Mouse (Mus musculus): ENCODE results near the gene Prkg2.

The Prkg2 gene

DNA sequence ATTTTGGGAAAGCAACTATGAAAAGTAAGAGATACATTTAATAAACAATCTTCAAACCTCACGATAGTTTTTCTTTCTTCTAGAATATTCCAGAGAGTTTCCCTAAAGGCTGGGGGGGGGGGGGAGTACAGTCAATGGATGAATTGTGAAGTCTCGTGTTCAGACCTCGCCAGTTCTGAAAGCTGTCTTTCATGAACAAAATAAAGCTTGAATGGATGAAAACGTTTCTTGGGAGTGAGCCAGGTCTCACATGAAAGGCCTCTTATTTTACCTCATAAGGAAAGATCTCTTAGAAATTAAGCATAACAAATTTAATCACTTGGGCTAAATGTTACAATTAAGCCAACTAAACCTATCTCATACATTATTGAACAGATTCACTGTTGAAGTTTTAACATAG is 72.0 kb downstream of the Prkg2 start:
- Histone ChIP-seq H3K4me1 (replicated peaks; ENCODE audit: low read depth, low read length) (no peaks in the 10 kb centered on the region), H3K9me3 (ENCODE audit: low read length) (no peaks in the 10 kb centered on the region), H3K27me3 (ENCODE audit: insufficient read depth, low read length) (no peaks in the 10 kb centered on the region), H3K36me3 (ENCODE audit: insufficient read depth, low read length) (no peaks in the 10 kb centered on the region), H3K4me3 (replicated peaks; ENCODE audit: low read length) (no peak overlapping the region)
- no peak for TF ChIP-seq CTCF (conservative IDR thresholded peaks at IDR 0.05; ENCODE audit: low read length)
- no peak for TF ChIP-seq POU5F1 (IDR thresholded peaks at IDR 0.05; ENCODE audit: borderline replicate concordance, low read length)
- no peak for TF ChIP-seq NANOG (IDR thresholded peaks at IDR 0.05; ENCODE audit: borderline replicate concordance, low read length)

DNA sequence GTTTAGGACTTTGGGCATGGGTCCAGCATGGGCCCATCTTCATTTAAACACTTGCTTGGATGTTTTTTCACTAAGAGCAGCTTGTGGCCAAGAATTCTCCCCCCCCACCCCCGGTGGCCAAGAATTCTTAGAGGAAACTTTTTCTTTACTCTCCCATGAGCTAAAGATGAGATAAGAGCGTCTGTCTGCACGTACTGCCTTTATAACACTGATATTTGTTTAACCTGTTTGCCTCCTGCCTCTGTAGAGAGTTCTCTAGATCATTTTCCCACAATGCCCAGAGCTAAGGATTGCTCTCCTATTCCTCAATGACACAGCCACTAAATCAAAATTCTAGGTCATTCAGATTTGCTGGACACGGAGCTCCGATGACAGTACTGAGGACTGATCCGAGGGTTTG is 72.8 kb downstream of the Prkg2 start:
- no peaks in the 10 kb centered on the region for H3K4me1 ChIP-seq (replicated peaks; ENCODE audit: low read depth, low read length)
- TF ChIP-seq NANOG (IDR thresholded peaks at IDR 0.05; ENCODE audit: borderline replicate concordance, low read length) (no peak), POU5F1 (IDR thresholded peaks at IDR 0.05; ENCODE audit: borderline replicate concordance, low read length) (no peak), CTCF (conservative IDR thresholded peaks at IDR 0.05; ENCODE audit: low read length) (no peak)
- no peak overlapping the region for H3K4me3 ChIP-seq (replicated peaks; ENCODE audit: low read length)
- H3K27me3 ChIP-seq (ENCODE audit: insufficient read depth, low read length), result no peaks in the 10 kb centered on the region
- H3K9me3 ChIP-seq (ENCODE audit: low read length), result no peaks in the 10 kb centered on the region
- H3K36me3 ChIP-seq (ENCODE audit: insufficient read depth, low read length), result no peaks in the 10 kb centered on the region

DNA sequence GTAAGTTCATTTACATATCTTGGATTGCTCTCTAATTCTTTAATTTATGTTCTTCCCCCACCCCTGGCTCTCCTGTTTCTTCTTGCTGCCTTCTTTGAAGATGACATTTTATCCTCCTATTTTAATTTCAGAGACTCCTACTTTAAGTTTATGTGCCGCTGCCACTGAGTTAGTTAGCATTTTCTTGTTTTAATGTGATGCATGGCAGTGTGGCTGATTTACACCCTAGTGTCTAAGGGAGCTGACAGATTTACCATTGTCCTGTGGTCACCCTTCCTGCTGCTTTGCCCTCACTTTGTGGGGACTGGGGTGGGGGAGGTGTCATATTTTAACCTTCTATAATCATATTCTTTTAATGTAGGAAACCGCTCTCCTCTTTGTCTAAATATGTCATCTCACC is 74.7 kb downstream of the Prkg2 start:
- no peaks in the 10 kb centered on the region for H3K27me3 ChIP-seq (ENCODE audit: insufficient read depth, low read length)
- H3K36me3 ChIP-seq (ENCODE audit: insufficient read depth, low read length), result no peaks in the 10 kb centered on the region
- H3K4me1 ChIP-seq (replicated peaks; ENCODE audit: low read depth, low read length), result no peaks in the 10 kb centered on the region
- TF ChIP-seq NANOG (IDR thresholded peaks at IDR 0.05; ENCODE audit: borderline replicate concordance, low read length) (no peak), CTCF (conservative IDR thresholded peaks at IDR 0.05; ENCODE audit: low read length) (no peak), POU5F1 (IDR thresholded peaks at IDR 0.05; ENCODE audit: borderline replicate concordance, low read length) (no peak)
- H3K4me3 ChIP-seq (replicated peaks; ENCODE audit: low read length), result no peak overlapping the region
- no peaks in the 10 kb centered on the region for H3K9me3 ChIP-seq (ENCODE audit: low read length)

DNA sequence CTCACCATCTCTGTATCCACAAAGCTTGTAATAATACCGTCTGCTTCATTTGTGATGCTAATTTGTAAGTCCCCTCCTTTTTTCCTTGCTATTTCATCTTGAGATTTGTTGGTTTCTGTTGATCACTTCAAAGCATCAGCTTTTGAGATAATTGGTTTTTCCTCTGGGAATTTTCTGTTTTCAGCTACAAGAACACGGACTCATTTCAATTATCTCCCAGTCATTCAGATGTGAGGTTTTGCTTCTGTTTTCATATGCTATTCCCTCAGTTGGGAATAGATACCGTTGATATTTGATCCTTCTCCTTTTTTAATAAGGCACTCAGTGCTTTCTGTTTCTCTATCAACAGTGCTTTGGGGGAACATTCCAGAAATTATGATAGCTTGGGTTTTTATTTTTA is 81.6 kb downstream of the Prkg2 start:
- H3K4me1 ChIP-seq (replicated peaks; ENCODE audit: low read depth, low read length), result no peaks in the 10 kb centered on the region
- H3K4me3 ChIP-seq (replicated peaks; ENCODE audit: low read length), result no peak overlapping the region
- no peaks in the 10 kb centered on the region for H3K27me3 ChIP-seq (ENCODE audit: insufficient read depth, low read length)
- H3K36me3 ChIP-seq (ENCODE audit: insufficient read depth, low read length), result no peaks in the 10 kb centered on the region
- no peaks in the 10 kb centered on the region for H3K9me3 ChIP-seq (ENCODE audit: low read length)
- TF ChIP-seq CTCF (conservative IDR thresholded peaks at IDR 0.05; ENCODE audit: low read length), result no peak
- TF ChIP-seq NANOG (IDR thresholded peaks at IDR 0.05; ENCODE audit: borderline replicate concordance, low read length), result no peak
- no peak for TF ChIP-seq POU5F1 (IDR thresholded peaks at IDR 0.05; ENCODE audit: borderline replicate concordance, low read length)

DNA sequence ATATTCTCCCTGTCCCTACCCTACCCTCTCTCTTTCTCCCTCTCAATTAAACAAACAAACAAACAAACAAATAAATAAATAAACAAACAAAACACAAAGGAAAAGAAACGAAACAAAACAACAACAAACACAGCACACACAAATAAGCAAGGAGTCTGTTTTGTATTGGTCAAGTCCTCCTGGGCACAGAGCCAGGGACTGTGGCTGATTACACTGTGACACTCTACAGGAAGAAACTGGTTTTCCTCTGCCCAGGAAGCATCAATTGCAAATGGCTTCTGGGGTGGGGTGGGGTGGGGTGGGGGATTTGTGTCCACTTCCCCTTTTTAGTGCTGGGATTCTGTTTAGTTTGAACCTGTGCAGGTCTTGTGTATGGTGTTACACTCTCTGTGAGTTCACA is 83.8 kb downstream of the Prkg2 start:
- Histone ChIP-seq H3K27me3 (ENCODE audit: insufficient read depth, low read length) (no peaks in the 10 kb centered on the region), H3K36me3 (ENCODE audit: insufficient read depth, low read length) (no peaks in the 10 kb centered on the region), H3K9me3 (ENCODE audit: low read length) (no peaks in the 10 kb centered on the region), H3K4me3 (replicated peaks; ENCODE audit: low read length) (no peak overlapping the region), H3K4me1 (replicated peaks; ENCODE audit: low read depth, low read length) (no peaks in the 10 kb centered on the region)
- TF ChIP-seq POU5F1 (IDR thresholded peaks at IDR 0.05; ENCODE audit: borderline replicate concordance, low read length), result no peak
- TF ChIP-seq NANOG (IDR thresholded peaks at IDR 0.05; ENCODE audit: borderline replicate concordance, low read length), result no peak
- TF ChIP-seq CTCF (conservative IDR thresholded peaks at IDR 0.05; ENCODE audit: low read length), result no peak

DNA sequence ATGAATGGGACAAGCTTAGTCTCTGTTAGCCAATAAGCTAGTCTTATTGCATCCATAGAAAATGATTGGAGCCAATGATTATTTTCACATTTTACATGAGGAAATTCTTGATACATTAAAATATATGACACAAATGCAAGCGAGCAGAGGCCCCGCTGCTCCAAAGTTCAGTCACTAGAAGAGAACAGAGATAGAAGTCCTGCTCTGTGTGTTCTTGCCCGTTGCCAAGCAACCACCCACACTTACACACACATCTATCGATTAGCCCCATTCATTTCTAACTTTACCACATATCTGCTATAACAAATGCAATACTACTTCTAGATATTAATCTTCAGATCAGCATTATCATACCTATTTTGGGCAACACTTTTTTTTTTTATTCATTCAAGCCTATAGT is 85.6 kb downstream of the Prkg2 start:
- Histone ChIP-seq H3K36me3 (ENCODE audit: insufficient read depth, low read length) (no peaks in the 10 kb centered on the region), H3K27me3 (ENCODE audit: insufficient read depth, low read length) (no peaks in the 10 kb centered on the region), H3K9me3 (ENCODE audit: low read length) (no peaks in the 10 kb centered on the region), H3K4me3 (replicated peaks; ENCODE audit: low read length) (no peak overlapping the region), H3K4me1 (replicated peaks; ENCODE audit: low read depth, low read length) (no peaks in the 10 kb centered on the region)
- TF ChIP-seq CTCF (conservative IDR thresholded peaks at IDR 0.05; ENCODE audit: low read length) (no peak), NANOG (IDR thresholded peaks at IDR 0.05; ENCODE audit: borderline replicate concordance, low read length) (no peak), POU5F1 (IDR thresholded peaks at IDR 0.05; ENCODE audit: borderline replicate concordance, low read length) (no peak)

DNA sequence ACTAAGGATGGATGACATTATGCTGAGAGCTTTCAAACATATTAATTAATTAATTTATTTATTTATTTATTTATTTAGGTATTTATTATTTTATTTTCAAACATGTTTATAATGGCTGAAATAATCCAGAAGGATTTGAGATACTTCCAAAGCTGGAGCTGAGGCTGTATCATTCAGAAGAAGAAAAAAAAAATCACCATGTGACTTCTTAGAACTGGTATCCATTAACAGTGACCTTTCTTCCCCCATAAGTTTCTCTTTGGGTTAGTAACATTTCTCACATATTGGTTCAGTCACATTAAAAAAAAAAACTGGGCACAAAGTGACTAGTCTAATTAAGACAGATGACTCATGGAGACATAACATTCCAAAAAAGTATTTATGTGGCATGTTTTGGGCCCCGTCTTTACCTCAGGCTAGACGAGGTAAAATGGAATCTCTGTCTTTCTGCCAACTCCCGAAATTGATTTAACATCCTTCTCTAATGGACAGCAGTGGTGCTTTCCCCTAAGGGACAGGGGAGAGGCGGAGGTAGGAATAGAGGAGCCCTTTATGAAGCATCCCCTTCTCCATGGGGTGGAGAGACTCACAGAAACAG is 86.6 kb downstream of the Prkg2 start:
- no peak for TF ChIP-seq POU5F1 (IDR thresholded peaks at IDR 0.05; ENCODE audit: borderline replicate concordance, low read length)

DNA sequence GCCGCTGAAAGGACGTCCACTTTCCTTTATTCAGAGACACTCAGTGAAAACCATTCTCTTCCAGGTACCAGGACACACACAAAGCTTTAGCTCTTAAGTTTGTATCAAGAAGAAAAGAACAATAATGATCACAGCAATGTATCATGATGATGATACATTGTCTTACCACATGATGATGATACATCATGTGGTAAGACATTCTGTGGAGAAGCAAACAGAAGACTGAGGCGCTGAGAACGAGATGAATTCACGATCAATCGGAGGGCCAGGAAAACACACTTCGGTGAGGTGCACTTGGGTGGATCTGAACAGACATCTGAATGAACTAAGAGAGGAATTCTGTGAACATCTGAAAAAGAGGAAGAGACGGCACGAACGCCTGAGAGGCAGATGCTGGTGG is 87.4 kb downstream of the Prkg2 start:
- no peaks in the 10 kb centered on the region for H3K9me3 ChIP-seq (ENCODE audit: low read length)
- no peak for TF ChIP-seq NANOG (IDR thresholded peaks at IDR 0.05; ENCODE audit: borderline replicate concordance, low read length)
- TF ChIP-seq CTCF (conservative IDR thresholded peaks at IDR 0.05; ENCODE audit: low read length), result no peak
- TF ChIP-seq POU5F1 (IDR thresholded peaks at IDR 0.05; ENCODE audit: borderline replicate concordance, low read length), result no peak
- H3K36me3 ChIP-seq (ENCODE audit: insufficient read depth, low read length), result no peaks in the 10 kb centered on the region
- no peaks in the 10 kb centered on the region for H3K4me1 ChIP-seq (replicated peaks; ENCODE audit: low read depth, low read length)
- no peaks in the 10 kb centered on the region for H3K27me3 ChIP-seq (ENCODE audit: insufficient read depth, low read length)
- no peak overlapping the region for H3K4me3 ChIP-seq (replicated peaks; ENCODE audit: low read length)

More for the DNA sequence above, 86.6 kb downstream of the Prkg2 start:
- Histone ChIP-seq H3K4me1 (replicated peaks; ENCODE audit: low read depth, low read length) (no peaks in the 10 kb centered on the region), H3K9me3 (ENCODE audit: low read length) (no peaks in the 10 kb centered on the region), H3K27me3 (ENCODE audit: insufficient read depth, low read length) (no peaks in the 10 kb centered on the region), H3K36me3 (ENCODE audit: insufficient read depth, low read length) (no peaks in the 10 kb centered on the region), H3K4me3 (replicated peaks; ENCODE audit: low read length) (no peak overlapping the region)

DNA sequence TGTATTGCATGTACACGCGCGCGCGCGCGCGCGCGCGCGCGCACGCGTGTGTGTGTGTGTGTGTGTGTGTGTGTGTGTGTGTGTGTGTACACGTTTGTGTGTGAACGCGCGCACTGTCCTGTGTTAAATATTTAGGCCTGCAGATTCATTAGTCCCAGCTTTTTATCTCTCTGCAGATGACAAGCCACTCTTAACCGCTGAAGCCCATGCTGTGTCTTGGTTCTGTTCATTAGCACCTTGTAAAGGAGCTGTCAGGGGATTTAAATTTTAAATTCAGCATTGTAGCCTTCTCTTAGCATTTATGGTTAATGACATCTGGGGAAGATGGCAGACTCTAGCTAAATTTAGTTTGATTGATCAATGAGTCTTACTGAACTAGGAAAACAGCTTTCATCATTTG is 90.5 kb downstream of the Prkg2 start:
- H3K4me1 ChIP-seq (replicated peaks; ENCODE audit: low read depth, low read length), result no peaks in the 10 kb centered on the region
- H3K36me3 ChIP-seq (ENCODE audit: insufficient read depth, low read length), result no peaks in the 10 kb centered on the region
- H3K4me3 ChIP-seq (replicated peaks; ENCODE audit: low read length), result no peak overlapping the region
- H3K27me3 ChIP-seq (ENCODE audit: insufficient read depth, low read length), result no peaks in the 10 kb centered on the region
- no peaks in the 10 kb centered on the region for H3K9me3 ChIP-seq (ENCODE audit: low read length)
- TF ChIP-seq NANOG (IDR thresholded peaks at IDR 0.05; ENCODE audit: borderline replicate concordance, low read length), result no peak
- no peak for TF ChIP-seq POU5F1 (IDR thresholded peaks at IDR 0.05; ENCODE audit: borderline replicate concordance, low read length)
- TF ChIP-seq CTCF (conservative IDR thresholded peaks at IDR 0.05; ENCODE audit: low read length), result no peak

Data from E14TG2a.4 (cell line).